In the genomic region with DNA sequence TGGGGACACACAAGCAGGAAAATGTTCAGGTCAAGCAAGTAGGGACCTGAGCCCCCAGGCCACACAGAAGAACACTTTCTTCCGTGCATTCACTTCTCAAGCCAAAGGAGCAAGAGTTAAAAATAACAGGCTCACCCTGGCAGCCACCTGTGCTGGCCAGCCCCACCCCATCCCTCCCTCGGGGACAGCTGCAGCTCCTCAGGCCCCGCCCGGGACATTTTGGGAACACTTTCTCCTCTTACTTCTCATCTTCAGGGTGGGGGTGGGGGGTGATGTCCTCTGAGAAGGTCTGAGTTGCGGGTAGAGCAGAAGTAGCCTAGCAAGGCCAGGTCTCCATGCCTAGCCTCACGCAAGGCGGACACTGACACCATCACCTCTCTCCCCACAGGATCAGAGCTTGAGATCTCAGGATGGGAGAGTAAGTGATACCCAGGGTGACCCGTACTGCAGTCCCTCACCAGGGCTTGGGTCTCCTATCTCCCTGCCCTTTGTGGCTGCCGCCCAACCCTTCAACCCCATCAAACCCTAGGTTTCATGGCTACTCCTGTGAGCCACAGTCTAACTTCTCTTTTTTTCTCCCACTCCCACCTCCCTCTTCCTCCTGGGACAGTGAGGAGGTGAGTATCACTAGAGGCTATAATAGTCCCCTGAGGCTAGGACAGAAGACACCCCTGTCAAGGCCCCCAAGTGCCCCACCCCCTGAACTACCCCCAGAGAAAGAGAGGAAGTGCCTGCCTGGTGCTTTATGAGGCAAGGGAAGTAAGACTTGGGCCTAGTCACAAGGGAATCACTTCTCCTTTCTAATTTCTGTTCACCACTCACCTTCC, we compare ENCODE assay signal across 14 mouse cellular contexts. TPM values are rescaled to one million over a fixed set of nuclear protein-coding genes. Genes with fewer than 3 reads are reported as not detected.
DNase-seq lines count a peak whose midpoint lies in the region; ATAC-seq lines count a peak whose summit lies in the region.
"Had no signal": no experiment of that assay in that cellular context is flagged by ENCODE, and none has a peak within 500 bp of the region (broad histone marks: within the 10 kb centered on the region; RNA-seq: fewer than 3 reads in every experiment).

No protein-coding gene starts in this region.

- peaks cover 18% of the 10 kb centered on the region for H3K4me1 ChIP-seq in heart, embryonic 11.5 days (ENCODE audit: control insufficient read depth, insufficient read depth, low read length)
- H3K4me1 ChIP-seq in liver, embryonic 13.5 days (replicated peaks): peaks cover 4% of the 10 kb centered on the region; the same call in 1 of the 2 replicates

- no peak overlapping the region for H3K4me3 ChIP-seq in heart, embryonic 11.5 days (ENCODE audit: low read depth, low read length)
- no peak overlapping the region for H3K4me3 ChIP-seq in liver, embryonic 13.5 days (replicated peaks)

- 0 out of 2 replicates have a peak overlapping the region, but pooled peaks have one; percentile 30 for H3K27ac ChIP-seq in heart, embryonic 11.5 days (ENCODE audit: low read depth, low read length)
- H3K27ac ChIP-seq in liver, embryonic 13.5 days: 0 out of 2 replicates have a peak overlapping the region, but pooled peaks have one; percentile 26
- H3K27ac ChIP-seq: hindbrain, embryonic 14.5 days had no signal

- WGBS in heart, embryonic 11.5 days (ENCODE audit: insufficient replicate concordance): 60% methylated on average over 9 of the region's 9 CpGs
- 41% methylated on average over 9 of the region's 9 CpGs for WGBS in liver, embryonic 13.5 days (ENCODE audit: insufficient replicate concordance)

- H3K9me3 ChIP-seq in heart, embryonic 11.5 days (replicated peaks; ENCODE audit: control insufficient read depth, low read length): no peaks in the 10 kb centered on the region
- H3K9me3 ChIP-seq in liver, embryonic 13.5 days (replicated peaks): no peaks in the 10 kb centered on the region

- no peaks in the 10 kb centered on the region for H3K27me3 ChIP-seq in heart, embryonic 11.5 days (ENCODE audit: control insufficient read depth, insufficient read depth, low read length)
- H3K27me3 ChIP-seq in liver, embryonic 13.5 days: no peaks in the 10 kb centered on the region

- H3K4me2 ChIP-seq in heart, embryonic 11.5 days: no peak overlapping the region
- H3K4me2 ChIP-seq in liver, embryonic 13.5 days: no peak overlapping the region
- H3K4me2 ChIP-seq: hindbrain, embryonic 14.5 days; midbrain, embryonic 11.5 days had no signal

- no peak for DNase-seq in heart, postnatal 4 days
- DNase-seq in thymus, postnatal 4 days: peak; percentile 40
- no peak for DNase-seq in thymus, postnatal 10 days (ENCODE audit: low spot score in 2 of 2)
- DNase-seq in liver, embryonic 13.5 days: no peak
- DNase-seq in adrenal gland, postnatal 14 days: no peak
- DNase-seq in urinary bladder, postnatal 4 days (ENCODE audit: low spot score in 2 of 2): no peak
- no peak for DNase-seq in adrenal gland, adult 18-20 months (ENCODE audit: low spot score in 2 of 2)
- DNase-seq: adrenal gland, adult 2 months; retina, postnatal 1 day had no signal

- H3K36me3 ChIP-seq in heart, embryonic 11.5 days (ENCODE audit: control insufficient read depth, insufficient read depth, low read length): no peaks in the 10 kb centered on the region
- no peaks in the 10 kb centered on the region for H3K36me3 ChIP-seq in liver, embryonic 13.5 days

- no peak for ATAC-seq in heart, embryonic 11.5 days (replicated peaks; ENCODE audit: insufficient number of reproducible peaks, low FRiP score, low TSS enrichment)
- no peak for ATAC-seq in liver, embryonic 13.5 days (ENCODE audit: low read depth)
- ATAC-seq: CD4-positive, CD25-positive, alpha-beta regulatory T cell, adult 4 months had no signal

- no peak overlapping the region for H3K9ac ChIP-seq in heart, embryonic 11.5 days (ENCODE audit: low read depth, low read length)
- H3K9ac ChIP-seq in liver, embryonic 13.5 days: no peak overlapping the region
- H3K9ac ChIP-seq: hindbrain, embryonic 14.5 days had no signal

RNA-seq across cellular contexts. Expression of gene Tnni2, which starts 0.7 kb away (rescaled TPM):
- 46.1 and 51.6 TPM in 2 replicates for polyA plus RNA-seq in heart, embryonic 11.5 days (2014; fragmentation: Nextera tagmentation; extraction: Ambion mirVana)
- total RNA-seq in heart, postnatal 4 days (2021): 10 to 100 TPM in 1 of 2 experiments, 1 to 10 TPM in 1; 6.6 to 16.4 TPM
- polyA plus RNA-seq in liver, embryonic 13.5 days (2015; fragmentation: Nextera tagmentation; extraction: Ambion mirVana): 3.4 and 4.3 TPM in 2 replicates
- 0.56 and 0.67 TPM in 2 replicates for total RNA-seq in adrenal gland, postnatal 14 days (2021)
- 10 to 100 TPM in 1 of 2 experiments, under 1 TPM in 1; 0.83 to 10.2 TPM for total RNA-seq in adrenal gland, adult 18-20 months (2021)
- polyA plus RNA-seq: adrenal gland, adult 2 months; CD4-positive, CD25-positive, alpha-beta regulatory T cell, adult 4 months had no signal

RNA-seq across cellular contexts. Expression of gene Syt8, which starts 7.6 kb away (rescaled TPM):
- 0.26 and 0.31 TPM in 2 replicates for polyA plus RNA-seq in heart, embryonic 11.5 days (2014; fragmentation: Nextera tagmentation; extraction: Ambion mirVana)
- total RNA-seq in heart, postnatal 4 days (2021): not detected
- polyA plus RNA-seq in liver, embryonic 13.5 days (2015; fragmentation: Nextera tagmentation; extraction: Ambion mirVana): not detected in 2 replicates
- total RNA-seq in adrenal gland, postnatal 14 days (2021): not detected in 2 replicates
- not detected for total RNA-seq in adrenal gland, adult 18-20 months (2021)
- total RNA-seq: adrenal gland, adult 2 months; layer of hippocampus, postnatal 25 days had no signal
- polyA plus RNA-seq: CD4-positive, CD25-positive, alpha-beta regulatory T cell, adult 4 months; hindbrain, embryonic 14.5 days; midbrain, embryonic 11.5 days had no signal

RNA-seq across cellular contexts. Expression of gene Lsp1, which starts 18.3 kb away (rescaled TPM):
- 31.4 and 32.1 TPM in 2 replicates for polyA plus RNA-seq in heart, embryonic 11.5 days (2014; fragmentation: Nextera tagmentation; extraction: Ambion mirVana)
- total RNA-seq in heart, postnatal 4 days (2021): 100 to 1,000 TPM in 1 of 2 experiments, 10 to 100 TPM in 1; 93.3 to 108 TPM
- polyA plus RNA-seq in liver, embryonic 13.5 days (2015; fragmentation: Nextera tagmentation; extraction: Ambion mirVana): 14.2 and 15.5 TPM in 2 replicates
- 20.4 and 52.3 TPM in 2 replicates for total RNA-seq in adrenal gland, postnatal 14 days (2021)
- 10 to 100 TPM; 17.0 to 24.2 TPM for total RNA-seq in adrenal gland, adult 18-20 months (2021)

RNA-seq across cellular contexts. Expression of gene Ctsd, which starts 54.5 kb away (rescaled TPM):
- polyA plus RNA-seq in heart, embryonic 11.5 days (2014; fragmentation: Nextera tagmentation; extraction: Ambion mirVana): 378 and 446 TPM in 2 replicates
- total RNA-seq in heart, postnatal 4 days (2021): 100 to 1,000 TPM; 344 to 370 TPM
- 297 and 306 TPM in 2 replicates for polyA plus RNA-seq in liver, embryonic 13.5 days (2015; fragmentation: Nextera tagmentation; extraction: Ambion mirVana)
- 678 and 680 TPM in 2 replicates for total RNA-seq in adrenal gland, postnatal 14 days (2021)
- 1,000 to 10,000 TPM; 1,152 to 1,350 TPM for total RNA-seq in adrenal gland, adult 18-20 months (2021)

RNA-seq across cellular contexts. Expression of gene Tnnt3, which starts 56.3 kb away (rescaled TPM):
- 16.0 and 16.3 TPM in 2 replicates for polyA plus RNA-seq in heart, embryonic 11.5 days (2014; fragmentation: Nextera tagmentation; extraction: Ambion mirVana)
- 10 to 100 TPM in 1 of 2 experiments, under 1 TPM in 1; 0.98 to 10.9 TPM for total RNA-seq in heart, postnatal 4 days (2021)
- 1.6 and 2.6 TPM in 2 replicates for polyA plus RNA-seq in liver, embryonic 13.5 days (2015; fragmentation: Nextera tagmentation; extraction: Ambion mirVana)
- 1.1 and 1.8 TPM in 2 replicates for total RNA-seq in adrenal gland, postnatal 14 days (2021)
- total RNA-seq in adrenal gland, adult 18-20 months (2021): 10 to 100 TPM in 1 of 2 experiments, under 1 TPM in 1; 0.83 to 16.2 TPM
- total RNA-seq: adrenal gland, adult 2 months; layer of hippocampus, postnatal 25 days had no signal
- polyA plus RNA-seq: adrenal gland, adult 2 months had no signal
